Mouse (Mus musculus) mouse embryonic stem cell (cell line): ENCODE measurements around the gene Tmem108.

Experiments
- in situ Hi-C, 2 experiments: fragments of 300-500 bp; cut with MboI; formaldehyde crosslinking; loops; 1 replicate in 1 of 2; 3 replicates in 1 of 2; pipeline ENCODE4 v1.14.3; 2019 to 2020; ENCODE audit warnings: low sequenced_read_pairs in 2 of 2, low pct_unique_long_range_greater_than_20kb in 1 of 2, mixed read lengths in 1 of 2; ENCODE audit not compliant: unreplicated experiment in 1 of 2

Gene Tmem108

GRCm38 (mm10) chr9:103545729-103546128 lies 215.9 kb downstream of the Tmem108 start:
- in situ Hi-C loops, result no loop called here

- in situ Hi-C loops, result no loop called here
Observed at GRCm38 (mm10) chr9:103545271-103545670, 216.4 kb downstream of the Tmem108 start.

DNA sequence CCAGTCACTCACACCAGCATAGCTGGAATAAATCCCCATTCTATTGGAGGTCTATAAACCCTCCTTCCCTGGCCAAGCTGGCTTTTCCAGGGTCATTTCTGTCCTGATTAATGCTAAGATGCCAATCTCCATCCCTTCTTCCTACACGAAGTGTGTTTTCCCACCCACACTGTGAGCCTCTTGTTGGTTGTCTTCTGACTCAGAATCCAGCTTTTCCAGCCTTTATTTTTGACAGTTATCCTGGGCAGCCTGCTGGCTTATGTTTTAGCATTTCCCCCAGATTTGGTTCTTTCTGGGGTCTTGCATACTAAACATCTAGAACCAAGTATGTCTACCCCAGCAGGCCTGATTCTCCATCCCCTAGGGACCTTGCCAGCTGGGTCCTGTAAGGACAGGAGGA lies 217.0 kb downstream of the Tmem108 start:
- in situ Hi-C loops, result no loop called here

DNA sequence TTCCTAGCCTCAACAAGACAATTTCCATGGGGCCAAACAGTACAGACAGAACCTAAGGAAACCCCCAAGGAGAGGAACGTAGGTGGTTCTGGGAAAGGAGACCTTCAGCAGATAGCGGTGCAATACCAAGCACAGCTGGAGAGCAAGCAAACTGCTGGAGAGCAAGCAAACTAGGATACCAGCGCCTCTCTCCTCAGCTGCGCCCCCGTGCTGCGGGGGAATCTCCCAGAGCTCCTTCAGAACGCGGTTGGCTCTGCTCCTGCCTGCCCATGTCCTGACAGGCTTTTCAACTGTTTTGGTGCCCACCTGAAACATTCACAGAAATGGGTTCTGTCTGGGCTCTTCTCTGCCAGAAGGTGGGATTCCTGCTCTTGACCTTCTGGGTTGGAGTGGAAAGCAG lies 221.1 kb downstream of the Tmem108 start:
- in situ Hi-C loops, result no loop called here

DNA sequence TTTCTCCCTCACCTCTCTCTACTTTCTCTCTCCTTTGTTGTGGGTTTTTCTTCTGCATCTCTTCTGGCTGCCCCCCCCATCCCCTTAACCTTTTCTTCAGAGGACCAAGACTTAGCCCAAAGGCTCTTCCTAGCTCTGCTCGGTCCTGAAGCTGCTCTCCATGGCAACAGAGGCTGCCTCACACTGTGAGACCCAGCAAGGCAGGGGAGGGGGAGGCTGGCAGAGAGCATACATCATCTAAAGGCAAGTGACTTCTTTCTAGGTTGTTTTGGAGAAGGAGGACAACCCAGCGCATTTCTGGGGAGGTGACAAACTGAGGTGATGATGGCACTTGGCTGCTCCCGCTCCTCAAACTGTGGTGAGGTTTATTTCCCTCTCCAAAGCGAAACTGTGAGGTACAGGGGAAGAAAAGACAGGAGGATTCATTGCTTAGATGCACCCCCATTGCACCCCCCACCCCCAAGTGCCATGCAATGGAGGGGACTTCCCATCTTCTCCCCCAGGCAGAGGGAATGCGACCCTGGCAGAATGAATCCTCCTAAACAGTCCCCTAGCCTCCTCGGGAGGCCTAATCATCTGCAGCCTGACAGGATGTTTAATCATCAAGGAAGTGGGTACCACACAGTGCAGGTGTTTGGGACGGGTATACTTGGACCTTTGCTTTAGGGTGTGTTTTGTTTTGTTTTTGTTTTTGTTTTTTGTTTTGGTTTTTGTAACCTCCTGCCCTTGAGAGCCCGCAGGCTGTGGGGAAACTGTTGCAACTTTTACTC lies 223.4 kb downstream of the Tmem108 start:
- in situ Hi-C loops, result no loop called here

DNA sequence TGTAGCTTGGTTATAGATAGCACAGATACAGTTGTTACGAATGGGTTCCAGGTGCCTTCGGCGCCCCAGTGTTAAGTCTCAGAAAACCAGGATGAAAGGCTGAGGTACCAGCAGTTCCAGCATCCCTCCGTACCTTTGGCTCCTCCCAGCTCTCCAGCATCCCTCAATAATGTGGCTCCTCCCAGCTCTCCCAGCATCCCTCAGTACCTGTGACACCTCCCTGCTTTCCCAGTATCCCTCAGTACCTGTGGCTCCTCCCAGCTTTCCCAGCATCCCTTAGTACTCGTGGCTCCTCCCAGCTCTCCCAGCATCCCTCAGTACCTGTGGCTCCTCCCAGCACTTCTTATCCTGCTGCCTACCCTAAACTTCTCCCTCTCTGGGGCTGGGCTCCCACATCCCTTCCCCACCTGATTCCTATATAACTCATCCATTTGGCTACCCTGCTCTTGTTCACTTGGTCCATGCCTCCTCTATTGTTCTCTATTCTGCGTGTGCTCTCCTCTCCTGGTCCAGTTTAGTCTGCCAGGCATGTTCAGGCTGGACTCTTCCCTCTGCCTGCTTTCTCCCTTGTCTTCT lies 225.5 kb downstream of the Tmem108 start:
- in situ Hi-C loops, result no loop called here

DNA sequence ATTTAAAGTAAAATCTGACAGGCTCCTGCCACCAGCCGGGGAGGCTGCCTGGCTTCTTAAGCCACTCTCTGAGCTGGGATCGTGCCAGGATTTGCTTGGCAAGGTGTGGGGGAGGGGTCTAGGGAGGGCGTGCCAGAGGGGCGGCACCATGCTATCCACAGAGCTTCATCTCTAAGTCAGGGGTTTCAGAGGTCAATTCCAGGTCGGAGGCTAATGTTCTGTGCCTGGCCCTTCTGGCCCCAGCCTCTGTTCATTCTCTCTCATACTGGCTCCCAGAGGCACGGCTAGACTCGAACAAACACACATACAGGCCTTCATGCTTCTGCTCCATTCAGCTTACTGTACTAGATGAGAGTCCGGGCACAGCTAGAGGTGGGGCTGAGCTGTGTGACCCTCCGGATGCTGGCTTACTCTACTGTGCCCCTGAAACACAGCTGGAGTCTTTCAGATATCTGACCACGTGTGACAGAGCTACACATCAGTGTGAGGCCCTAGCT lies 236.5 kb downstream of the Tmem108 start:
- in situ Hi-C loops, result no loop called here

GRCm38 (mm10) chr9:103524600-103524999 lies 237.0 kb downstream of the Tmem108 start:
- in situ Hi-C loops, result no loop called here

- in situ Hi-C loops, result no loop called here
Observed at GRCm38 (mm10) chr9:103523742-103524403, 237.8 kb downstream of the Tmem108 start.

GRCm38 (mm10) chr9:103523008-103523407 lies 238.6 kb downstream of the Tmem108 start:
- in situ Hi-C loops, result no loop called here

DNA sequence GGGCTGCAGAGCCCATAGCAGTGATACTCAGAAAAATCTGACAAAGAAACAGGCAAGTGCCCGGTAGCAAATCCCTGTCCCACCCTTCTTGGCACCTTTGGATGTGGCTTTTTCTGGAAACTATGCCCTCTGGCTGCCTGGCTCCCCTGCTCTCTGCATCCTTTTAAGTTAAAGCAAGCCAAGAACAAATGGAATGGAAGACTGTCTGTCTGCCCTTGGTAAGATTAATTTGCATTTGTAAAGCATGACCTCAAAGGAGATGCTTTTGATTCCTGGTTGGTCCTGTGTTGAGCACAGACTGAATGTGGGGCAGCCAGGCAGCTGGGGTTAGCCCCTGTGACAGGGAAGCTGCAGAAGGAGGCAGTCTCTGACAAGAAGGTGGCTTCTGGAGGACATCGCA lies 247.8 kb downstream of the Tmem108 start:
- in situ Hi-C loops, result no loop called here

DNA sequence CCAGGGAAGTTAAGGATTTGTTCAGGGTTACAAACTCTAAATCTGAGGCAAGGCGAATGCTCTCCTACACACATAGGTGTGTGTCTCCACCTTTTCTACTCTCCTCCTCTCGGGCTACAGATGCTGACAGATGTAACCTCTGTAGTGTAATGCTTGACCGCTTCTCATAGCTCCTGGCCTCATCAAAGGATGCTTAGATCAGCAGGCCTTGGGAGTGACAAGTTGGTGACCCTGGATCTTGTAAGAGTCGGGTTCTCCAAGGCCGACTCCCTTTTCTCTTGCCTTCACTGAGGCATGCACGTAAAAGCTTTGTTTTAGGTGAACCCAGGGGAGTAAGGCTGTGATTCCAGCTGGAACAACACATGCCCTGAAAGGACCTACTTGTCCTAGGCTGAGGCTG lies 249.4 kb downstream of the Tmem108 start:
- in situ Hi-C loops, result no loop called here

- in situ Hi-C loops, result no loop called here
Observed at GRCm38 (mm10) chr9:103506968-103507584, 254.6 kb downstream of the Tmem108 start.

DNA sequence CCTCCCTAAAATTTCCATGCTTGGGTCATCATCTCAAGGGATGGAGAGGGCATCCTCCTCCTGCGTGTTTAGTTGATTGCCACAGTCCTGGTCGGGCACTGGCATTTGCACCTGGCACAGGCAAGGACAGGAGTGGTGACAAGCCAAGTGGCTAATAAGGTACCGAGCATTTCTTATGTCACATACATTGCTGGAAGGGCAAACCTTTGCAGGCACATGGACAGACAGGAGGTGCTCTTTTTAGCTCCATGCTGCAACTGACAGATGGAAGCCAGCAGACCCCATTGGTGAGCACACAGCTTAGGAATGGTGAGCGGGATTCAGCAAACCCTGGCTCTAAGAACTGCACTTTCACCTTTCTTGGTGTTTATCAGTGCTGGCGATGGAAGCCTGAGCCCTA lies 256.6 kb downstream of the Tmem108 start:
- in situ Hi-C loops, result no loop called here

DNA sequence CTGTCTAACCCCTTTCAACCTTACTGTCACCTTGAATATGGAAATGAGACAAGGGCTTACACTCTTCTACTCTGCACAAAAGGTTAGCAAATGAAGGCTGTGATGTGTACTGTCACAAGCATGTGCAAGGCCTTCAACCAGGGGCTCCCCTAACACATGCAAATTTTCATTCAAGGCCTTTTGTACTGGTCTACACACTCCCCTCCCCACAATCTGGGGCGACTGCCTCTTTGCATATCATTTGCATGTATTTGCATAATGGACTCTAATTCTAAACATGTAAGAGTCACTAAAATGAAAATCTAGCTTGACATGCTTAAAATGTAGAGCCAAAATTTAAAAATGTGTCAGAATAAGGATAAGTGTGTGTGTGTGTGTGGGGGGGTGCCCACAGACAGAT lies 257.0 kb downstream of the Tmem108 start:
- in situ Hi-C loops, result no loop called here

GRCm38 (mm10) chr9:103503586-103504298 lies 257.9 kb downstream of the Tmem108 start:
- in situ Hi-C loops, result no loop called here

DNA sequence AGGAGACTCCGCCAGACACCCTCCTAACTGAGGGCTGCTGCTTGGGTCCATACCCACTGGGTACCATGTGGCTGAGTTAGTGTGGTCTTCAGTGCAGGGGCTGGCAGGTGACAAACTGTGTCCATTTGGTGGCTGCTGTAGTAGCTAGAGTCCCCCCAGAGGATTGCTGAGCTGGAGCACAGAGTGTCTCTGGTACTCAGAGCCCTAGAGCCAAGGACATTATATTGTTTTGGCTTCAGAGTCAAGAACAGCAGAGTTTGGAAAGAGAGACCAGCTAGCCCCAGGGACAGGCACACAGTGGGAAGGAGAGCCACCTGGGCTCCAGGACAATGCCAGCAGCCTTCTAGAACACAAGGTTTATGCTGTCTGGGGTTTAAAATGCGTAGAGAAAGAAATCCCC lies 259.0 kb downstream of the Tmem108 start:
- in situ Hi-C loops, result no loop called here

- in situ Hi-C loops, result no loop called here
Observed at GRCm38 (mm10) chr9:103501861-103502364, 259.7 kb downstream of the Tmem108 start.
